Mouse (Mus musculus) embryo, embryonic 10.5 days (tissue): ENCODE results near the gene Fap.

Experiments
- DNase-seq: peaks from one replicate; pipeline ENCODE4 v3.0.0-alpha.2; 2015; ENCODE audit warnings: low spot score

Gene Fap

DNA sequence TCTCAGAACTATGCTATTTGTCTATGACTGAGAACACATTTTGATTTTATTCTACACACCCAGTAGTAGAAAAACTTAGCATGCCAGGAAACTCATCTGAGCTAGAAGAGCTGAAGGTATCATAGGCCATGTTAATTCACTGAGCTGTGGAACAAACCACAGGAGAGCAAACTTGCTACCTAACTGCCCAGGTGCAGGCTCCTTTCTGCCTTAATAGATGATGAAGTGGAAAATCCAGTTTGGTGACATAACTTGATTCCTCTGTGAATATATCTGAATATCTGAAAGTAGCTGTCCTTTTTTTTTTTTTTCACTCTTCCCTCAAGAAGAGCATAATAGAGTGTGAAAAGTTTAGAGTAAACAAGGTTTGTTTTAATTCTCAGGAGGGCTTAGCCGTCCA, 42.8 kb downstream of the Fap start:
- DNase-seq: no peak

DNA sequence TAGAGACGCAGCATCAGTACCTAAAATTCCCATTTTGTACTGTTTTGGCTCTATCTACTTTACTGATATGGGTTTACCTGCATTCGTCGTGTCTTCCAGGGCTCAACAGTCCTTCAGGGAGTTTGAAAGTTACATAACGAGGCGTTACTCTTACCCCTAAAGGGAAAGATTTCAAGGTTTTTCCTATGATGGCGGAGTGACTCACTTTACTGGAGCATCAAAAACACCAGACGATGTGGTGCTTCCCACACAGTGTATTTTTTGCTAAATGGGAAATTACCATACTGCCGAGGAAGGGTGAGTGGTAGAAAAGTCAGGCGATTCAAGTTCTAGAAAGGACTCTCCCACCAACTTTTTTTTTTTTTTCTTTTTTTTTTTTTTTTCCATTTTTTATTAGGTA, 47.5 kb downstream of the Fap start:
- DNase-seq: no peak

DNA sequence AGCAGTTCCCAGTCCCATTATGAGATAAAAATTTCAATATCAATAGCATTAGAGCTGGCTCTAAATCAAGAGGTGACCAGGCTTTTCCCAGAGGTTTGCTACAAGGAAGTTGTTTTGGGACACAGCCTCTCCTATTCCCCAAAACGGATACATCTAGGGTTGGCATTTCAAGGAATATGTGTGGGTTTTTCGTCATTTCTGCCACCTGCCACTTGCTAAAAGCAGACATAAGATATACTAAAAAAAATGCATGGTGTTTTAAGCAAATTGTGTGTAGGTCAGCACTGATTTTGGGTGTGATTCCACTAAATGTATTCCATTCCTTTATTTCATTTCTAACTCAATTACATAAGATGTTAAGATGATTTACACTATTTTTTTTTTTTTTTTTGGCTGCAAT, 56.1 kb downstream of the Fap start:
- no peak for DNase-seq

DNA sequence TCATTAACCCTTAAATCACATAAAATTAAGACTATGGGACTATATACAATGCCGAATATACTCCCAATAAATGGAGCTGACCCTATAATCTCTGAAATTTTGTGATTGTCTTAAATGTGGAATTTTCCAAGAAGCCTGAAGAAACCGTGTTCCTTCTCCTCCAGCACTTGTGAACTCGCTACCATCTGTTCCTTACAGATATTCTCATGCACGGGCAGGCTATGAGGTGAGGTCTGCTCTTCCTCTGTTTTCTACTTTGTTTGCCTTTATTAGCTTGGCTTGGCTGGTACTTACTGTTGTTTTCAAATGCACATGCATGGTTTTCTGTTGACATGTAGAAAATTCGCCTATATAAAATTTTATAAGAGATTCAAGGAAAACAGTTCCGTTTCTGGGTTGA, 59.4 kb downstream of the Fap start:
- DNase-seq: no peak

DNA sequence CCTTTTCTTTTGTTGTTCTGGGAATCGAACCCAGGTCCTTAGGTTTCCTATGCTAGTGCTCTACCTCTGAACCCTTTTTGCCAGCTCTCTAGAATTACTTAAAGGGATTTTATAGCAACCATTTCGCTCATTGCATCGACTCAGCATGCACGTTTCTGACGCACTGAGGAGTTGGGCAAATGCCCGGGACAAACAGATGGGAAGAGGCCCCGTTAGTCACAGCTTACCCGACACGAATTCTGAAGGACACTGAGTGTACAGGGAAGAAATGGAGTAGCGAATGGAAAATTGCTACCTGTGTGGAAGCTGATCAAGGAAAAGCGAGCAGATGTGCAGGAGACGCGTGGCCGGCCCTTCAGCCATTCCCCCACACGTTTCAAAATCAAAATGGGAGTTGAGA, 60.4 kb downstream of the Fap start:
- no peak for DNase-seq

DNA sequence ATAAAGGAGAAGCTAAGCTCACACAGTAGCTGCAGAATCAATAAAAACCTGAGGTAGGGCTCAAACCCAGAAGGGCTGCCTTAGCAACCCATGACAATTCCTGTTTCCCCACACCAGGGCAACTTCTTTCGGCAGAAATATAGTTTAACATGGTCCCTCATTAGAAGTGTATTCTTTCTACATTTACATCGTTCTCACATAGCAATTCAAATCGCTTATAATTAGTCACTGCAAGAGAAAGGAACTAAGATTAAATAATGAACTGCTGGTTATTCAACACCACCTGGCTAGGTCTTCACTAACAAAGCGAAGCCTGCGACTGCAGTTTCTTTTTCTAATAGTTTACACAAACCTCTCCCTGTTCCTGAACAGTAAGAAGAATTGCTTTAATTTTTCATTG, 66.7 kb downstream of the Fap start:
- DNase-seq: no peak

DNA sequence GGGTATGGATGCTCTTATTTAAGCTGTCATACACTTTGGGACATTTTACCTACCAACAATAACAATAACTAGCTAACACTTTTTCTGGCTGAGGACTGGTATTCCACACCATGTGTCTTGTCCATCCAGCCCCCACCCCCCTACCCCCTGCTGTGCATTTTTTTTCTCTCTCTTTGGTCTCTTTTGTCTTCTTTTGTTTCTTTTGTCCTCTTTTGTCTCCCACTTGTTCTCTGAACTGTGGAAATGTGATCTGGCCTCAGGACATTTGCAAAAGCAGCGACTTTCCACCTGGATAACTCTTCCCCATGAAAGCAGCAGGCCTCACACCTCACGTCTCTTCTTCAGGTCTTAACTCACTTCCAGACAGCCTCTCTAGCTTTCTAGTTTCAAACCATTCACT, 67.4 kb downstream of the Fap start:
- DNase-seq: no peak

DNA sequence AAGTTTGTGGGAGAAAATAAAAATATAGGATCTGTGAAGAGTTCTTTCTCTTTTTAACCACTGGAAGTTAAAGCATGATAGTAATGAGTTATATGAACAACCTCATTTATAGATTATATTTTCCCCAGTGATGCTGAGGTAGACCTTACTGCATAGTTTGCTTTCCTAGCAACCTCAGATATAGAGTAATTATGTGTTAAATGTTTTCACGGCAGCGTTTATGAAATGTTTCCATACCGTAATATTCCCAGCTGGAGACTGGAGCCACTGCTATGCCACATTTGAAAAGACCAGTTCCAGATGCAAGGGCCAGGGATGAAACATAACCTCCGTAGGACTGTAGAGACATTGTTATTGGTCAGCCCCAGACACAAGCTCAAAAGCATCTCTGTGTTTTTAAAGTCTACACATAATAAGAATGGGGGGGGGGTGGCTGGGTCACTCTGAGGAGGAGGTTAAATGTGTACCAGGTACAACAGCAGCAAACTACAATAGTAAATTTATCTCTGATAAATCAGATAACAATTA, 69.5 kb downstream of the Fap start:
- no peak for DNase-seq

DNA sequence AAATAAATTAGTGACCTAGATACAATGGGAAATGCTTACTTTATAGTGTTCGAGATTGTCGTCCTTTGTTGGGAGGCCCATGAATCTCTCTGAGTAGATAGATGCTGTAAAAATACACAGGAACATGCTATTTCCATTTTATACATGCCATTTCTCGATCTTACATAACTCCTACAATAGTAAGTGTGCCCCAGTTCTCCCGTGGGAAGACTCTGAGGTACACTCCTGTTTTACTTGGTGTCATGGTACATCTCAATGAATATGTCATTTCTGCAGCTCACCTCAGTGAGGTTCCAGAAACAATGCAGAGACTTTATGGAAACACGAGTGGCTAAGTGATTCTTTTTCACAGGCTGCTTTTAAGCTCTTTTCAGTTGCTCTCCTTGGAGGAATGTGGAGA, 70.5 kb downstream of the Fap start:
- DNase-seq: no peak

DNA sequence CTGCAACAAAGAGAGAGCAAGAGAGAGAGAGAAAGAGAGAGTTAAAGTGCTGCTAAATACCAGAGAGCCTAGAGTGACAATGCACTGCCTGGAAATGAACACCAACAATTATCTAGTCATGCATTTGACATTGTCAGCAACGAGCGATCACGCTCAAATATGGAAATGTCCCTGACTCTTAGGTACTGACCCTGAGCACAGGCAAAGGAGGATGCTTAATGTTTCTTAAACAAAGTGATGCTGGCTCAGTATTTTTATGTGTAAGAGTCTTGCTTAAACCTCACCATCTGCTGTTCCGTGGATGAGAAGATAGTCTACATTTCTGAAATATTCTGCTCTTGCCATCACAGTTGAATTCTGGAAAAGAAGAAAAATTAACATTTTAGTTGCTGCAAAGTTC, 71.4 kb downstream of the Fap start:
- DNase-seq: no peak

DNA sequence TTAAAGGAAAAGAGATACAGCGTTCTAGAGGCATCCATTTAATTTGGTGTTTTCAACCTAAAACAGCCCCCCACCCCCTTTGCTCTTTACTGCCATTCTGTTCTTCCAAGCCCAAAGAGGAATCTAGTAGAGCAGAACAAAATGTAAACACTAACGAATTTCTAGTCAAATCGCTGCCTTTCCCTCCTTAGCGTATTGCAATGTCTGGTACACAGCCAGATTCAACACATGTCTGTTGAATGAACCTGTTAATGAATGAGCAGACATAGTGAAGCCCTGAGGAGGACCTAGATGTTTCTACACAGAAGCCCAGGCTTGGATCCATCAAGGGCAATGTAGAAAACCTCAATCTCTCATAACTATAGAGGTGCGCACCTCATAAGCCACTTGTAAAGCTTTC, 75.1 kb downstream of the Fap start:
- DNase-seq: no peak

DNA sequence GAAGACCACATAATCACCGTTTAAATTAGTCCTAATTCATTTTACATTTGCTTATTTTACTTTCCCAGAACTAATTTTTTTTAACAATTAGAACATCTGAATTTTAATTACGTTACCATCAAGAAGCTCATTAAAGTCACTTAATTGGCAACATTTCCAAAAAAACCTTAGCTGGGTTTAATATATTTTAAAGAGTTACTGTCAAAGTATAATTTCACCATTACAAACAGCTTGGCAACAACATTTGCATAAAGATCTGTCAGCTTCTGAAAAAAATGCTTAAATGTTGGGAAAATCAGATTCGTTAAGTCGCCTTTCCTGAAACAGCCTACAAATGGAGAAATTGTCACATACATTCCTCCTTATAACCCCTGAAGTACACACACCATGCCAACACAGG, 75.8 kb downstream of the Fap start:
- no peak for DNase-seq

DNA sequence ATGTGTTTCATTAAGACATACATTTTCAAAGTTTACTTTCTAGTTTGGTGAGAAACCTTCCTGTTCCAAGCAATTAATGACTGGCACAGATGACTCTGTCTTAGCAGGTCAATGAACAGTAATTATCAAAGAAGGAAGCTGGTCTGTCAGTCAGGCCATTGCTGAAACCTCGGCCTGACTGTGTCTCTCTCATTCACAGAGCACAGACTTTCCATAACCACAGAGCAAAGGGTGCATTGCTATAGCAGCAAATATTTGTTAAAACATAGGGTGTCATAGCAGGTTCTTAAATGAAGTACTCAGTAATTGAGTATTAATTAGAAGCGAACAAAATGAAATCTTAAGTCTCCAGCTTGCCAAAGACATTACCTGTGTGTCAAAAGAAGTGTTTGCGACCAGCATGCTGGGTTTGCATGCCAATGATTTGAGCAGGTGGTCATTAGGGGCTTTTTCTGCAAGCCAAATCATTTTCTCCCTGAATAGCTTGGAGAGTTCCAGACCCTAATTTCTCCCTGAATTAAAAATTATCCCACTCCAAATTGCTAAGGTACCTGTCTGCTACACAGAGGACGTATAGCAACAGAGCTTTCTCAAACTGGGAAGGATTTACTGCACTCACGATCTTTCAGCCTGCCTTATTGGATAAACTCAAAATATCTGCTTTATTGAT, 76.4 kb downstream of the Fap start:
- DNase-seq: no peak

DNA sequence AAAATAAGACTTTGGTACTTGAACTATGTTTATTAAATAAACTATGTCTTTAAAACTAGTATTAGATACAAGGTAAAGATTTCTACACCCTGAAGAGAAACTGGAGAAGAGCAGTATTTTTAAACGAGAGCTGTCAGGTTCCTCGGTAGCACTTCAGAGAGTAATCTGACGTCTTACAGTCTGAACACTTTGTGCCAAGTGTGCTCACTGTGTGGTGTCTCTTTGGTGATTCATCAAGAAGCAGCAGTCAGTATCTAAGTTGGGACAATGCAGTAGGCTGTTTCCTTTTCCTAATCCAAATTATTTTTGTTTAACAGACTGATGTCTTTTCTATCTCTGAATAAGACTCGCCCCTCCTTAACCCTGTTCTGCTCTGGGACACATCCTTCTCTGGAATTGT, 78.5 kb downstream of the Fap start:
- DNase-seq: no peak

DNA sequence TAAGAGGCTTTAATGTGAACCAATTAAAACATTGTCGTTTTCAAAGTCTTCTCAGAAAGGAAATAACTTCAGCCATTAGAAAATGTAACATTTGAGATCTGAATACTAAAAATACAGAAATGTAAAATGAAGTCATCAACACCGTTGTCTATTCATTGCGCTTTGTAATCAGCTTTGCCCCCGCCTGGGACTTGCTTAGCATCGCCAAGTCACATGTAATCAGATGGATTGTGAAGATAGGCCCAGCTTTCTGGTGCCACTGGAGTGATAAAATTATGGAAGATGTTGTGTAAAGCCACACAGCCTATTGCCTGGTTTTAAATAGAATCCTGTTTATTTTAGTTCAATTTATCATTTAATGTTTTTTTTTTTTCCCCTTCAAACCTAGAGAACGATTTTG, 84.0 kb downstream of the Fap start:
- DNase-seq: no peak

DNA sequence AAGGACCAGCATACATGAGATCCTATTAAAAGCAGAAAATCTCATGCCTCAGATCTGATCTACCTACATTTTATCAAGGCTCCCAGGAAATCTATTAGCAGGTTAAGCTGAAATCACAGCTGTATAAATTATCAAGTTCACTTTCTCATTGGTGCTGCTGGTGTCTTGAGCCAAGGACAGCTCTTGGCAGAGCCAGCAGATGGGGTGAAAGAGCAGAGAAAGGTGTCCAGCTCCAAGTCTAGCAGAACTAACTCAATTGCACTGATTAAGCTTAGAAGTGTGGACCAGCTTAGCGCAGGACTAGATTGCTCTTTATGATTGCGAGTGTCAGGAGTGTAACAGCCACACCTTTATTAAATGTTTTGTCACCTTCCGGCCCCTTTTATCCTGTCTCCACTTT, 89.0 kb downstream of the Fap start:
- DNase-seq: no peak

DNA sequence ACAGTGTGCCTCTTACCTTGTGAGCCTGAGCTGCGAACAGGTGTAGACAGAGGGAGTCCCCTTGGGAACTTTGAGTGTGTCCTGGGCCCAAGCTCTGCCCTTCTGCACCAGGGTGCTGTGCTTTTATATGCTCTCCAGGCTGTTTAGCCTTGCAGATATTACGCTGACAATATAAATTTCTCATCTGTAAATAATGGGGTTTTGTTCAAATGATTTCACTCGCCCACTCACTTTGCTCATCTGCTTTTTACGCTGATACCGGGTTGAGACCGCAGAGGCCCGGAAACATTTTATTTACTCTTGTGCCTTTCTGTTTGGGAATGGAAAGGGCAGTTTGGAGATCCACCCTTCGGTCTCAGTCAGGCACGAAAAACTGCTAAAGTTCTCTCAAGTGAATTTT, 90.3 kb downstream of the Fap start, which contains the start of gene Gcg:
Gene Gcg, minus strand, starts transcription at position 101 of the 400 bp plus-strand sequence.
- no peak for DNase-seq

DNA sequence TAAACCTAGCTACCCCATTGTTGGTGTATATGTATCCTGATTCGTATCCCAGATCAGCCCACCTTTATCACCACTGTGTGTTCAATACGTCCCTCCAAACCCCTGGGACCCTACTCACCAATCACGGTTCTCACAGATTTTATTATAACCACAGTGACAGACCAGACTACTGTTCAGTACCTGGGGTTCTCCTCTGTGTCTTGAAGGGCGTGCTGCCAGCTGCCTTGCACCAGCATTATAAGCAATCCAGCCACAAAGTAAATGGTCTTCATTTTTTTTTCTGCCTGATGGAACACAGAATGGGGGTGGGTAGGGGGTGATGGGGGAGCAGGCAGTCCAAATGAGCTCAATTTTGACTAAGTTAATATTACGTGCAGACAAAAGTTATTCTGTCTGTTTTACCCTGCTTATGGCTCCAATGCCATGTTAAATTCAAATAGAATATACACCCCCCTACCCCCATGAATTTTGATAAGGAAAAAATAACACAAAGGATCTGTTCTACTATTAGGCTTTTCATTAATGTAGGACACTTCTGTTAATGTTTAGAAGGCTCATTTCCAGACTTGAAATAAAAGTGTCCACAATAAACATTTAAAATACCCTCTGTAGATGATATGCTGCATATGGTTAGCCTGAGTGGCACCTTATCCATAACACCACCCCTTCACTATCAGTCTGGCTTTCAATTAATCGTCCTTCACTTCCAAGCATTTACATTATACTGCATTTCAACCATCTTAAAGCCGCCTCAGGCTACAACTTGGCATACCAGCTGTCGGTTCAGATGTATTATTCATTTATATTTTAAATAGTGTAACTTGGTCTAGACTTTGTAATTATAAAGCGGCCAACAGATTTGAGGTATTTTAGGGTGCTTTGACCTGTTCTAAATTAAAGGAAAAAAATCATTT, 93.3 kb downstream of the Fap start:
- DNase-seq: no peak

DNA sequence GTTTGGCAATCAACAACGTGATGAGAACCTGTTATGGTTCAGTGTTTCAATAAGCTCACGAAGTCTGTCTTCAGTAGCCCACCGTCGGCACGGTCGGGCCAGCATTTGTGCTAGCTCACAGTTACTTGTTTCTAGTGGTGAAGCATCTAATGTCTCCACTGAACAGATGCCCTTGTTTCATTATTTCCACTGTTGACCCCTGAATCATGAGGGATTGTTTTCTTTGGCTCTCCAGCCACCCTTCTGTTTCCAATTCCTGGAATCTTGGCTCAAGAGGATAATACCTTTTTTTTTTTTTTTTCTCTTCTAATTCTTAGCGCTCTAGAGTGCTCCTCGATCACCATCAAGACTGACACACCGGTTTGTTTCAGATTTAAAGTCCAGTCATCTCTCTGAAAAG, 104.3 kb downstream of the Fap start:
- DNase-seq: no peak

DNA sequence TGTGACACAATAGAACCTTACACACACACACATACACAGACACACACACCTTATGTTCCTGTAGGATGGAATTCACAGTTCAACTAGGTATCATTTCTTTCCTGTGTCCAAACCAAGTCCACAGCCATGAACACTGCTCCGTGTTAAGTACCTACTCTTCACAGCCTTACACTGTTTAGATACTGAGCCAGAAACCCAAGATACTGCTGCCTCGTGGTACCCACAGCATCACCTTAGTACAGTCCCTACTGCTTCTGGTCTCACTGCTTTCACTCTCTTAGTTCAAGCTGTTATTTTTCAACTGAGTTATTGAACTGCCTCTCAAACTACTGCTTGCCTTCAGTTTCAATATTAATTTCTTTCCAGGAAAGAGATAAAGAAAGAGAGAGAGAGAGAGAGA, 110.6 kb downstream of the Fap start:
- DNase-seq: no peak

DNA sequence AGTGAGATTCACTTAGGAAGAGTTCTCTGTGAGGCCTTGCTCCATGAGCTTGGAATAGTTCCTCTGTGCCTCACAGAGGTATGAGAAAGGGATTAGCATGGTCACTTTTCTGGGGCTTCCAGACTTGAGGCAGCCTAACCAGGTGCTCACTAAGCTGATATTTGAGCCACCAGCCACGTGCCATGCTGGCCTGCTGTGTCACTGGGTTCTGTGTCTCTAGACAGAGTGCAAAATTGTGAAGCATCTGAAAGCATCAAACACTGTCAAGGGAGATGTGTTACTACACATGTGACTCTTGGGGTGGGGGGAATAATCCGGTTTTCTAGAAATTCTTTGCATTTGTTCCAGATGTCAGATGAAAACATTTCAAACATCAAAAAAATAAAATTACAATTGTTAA, 111.7 kb downstream of the Fap start:
- DNase-seq: no peak

DNA sequence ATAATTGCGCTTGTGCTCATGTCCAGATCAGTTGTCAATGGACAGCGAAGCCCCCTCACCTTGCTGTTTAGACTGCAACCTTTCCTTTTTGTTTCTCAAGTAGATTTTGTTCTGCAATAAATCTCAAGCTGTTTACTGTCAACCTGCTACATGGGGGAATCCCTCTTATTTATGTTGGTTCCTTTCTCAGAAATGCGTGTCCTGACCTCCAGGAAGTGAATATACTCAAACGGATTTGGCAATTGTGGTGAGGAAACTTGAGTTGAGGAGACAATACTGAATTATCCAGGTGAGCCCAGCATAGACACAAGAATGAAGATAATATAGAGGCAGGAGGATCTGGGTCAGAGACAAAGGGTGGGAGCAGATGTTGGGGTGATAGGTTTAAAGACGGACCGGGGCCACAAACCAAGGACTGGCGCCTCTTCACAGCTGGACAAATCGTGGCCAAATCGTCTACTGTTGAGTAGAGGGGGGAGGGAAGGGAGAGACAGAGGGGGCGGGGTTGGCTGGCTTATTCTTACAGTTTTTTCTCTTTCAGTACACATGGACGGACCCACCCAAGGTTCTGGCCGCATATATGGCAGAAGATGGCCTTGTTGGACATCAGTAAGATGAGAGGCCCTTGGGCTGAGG, 112.9 kb downstream of the Fap start:
- no peak for DNase-seq

DNA sequence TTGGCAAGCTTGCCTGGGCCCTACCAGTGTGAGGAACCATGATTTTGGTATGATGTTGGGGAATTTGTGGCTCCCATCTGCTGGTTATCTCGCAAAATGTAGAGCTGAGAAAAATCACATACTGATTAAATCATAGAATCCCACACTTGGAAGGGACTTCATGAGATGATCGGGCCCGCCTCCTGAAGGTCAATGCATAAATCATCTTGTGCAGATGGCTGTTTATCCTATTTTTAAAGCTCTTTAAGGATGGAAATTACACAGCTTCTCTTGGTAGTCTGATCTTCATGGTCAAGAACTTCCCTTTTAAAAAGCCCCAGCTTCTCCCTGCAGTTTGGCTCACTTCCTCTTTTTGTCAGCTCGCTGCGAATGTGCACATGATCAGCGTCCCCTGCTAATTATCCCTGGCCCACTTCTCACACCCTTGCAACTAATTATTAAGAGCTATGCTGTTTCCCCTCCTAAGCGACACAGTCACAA, 113.6 kb downstream of the Fap start:
- DNase-seq: no peak
